Mouse (Mus musculus) WW6 (cell line): ENCODE measurements around the gene Slit3.

Experiments used
- DNase-seq: peaks from one replicate; pipeline ENCODE4 v3.0.0-alpha.2; 2013; ENCODE audit warnings: low read depth, low spot score

Gene Slit3

DNA sequence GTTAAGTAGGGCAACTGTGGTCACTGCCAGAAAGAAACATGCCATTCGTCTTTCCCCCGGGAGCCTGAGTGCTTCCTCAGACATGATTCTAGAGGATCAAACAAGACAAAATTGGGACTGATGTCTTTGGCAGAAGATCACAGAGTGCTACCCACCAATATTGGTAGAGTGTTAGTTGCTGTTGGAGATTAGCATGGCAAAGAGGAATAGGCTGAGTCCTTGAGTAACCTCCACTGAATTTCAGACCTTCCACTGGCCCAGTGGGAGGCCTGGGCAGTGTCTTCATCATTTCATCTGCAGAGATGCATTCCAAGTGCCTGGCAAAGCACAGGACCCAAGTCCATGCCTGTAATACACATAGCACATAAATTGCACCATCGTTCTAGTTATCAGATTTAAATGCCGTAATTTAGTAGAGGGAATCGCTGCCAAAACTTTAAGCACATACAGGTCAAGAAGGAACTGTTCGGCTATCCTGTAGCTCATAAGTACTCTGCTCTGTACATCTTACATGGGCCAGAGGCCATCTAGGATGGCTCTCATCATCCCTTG is 77.6 kb downstream of the Slit3 start:
- DNase-seq: no peak

DNA sequence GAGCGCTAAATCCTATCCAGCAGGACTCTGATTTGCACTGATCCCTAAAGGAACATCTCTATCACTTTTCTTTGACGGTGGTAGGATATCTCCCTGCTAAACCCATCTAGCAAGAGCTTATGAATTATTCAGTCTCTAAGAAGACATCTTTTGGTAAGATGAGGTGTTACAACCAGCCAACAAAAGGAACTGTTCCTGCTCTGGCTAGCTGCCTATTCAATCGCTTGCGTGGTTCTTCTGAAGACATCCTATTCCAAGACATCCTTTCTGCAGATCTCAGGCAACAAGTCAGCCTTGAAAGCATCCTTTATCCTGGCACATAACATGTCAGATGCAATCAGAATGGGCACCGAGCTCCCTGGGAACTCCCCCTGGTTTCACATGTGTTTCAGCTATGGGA is 81.3 kb downstream of the Slit3 start:
- no peak for DNase-seq

- DNase-seq: no peak
These were observed 82.6 kb downstream of the Slit3 start for GRCm38 (mm10) chr11:35203673-35204072.

GRCm38 (mm10) chr11:35204084-35204483 is 83.1 kb downstream of the Slit3 start:
- no peak for DNase-seq

GRCm38 (mm10) chr11:35210728-35211682 is 90.0 kb downstream of the Slit3 start:
- DNase-seq: no peak

GRCm38 (mm10) chr11:35224025-35224424 is 103.0 kb downstream of the Slit3 start:
- no peak for DNase-seq

DNA sequence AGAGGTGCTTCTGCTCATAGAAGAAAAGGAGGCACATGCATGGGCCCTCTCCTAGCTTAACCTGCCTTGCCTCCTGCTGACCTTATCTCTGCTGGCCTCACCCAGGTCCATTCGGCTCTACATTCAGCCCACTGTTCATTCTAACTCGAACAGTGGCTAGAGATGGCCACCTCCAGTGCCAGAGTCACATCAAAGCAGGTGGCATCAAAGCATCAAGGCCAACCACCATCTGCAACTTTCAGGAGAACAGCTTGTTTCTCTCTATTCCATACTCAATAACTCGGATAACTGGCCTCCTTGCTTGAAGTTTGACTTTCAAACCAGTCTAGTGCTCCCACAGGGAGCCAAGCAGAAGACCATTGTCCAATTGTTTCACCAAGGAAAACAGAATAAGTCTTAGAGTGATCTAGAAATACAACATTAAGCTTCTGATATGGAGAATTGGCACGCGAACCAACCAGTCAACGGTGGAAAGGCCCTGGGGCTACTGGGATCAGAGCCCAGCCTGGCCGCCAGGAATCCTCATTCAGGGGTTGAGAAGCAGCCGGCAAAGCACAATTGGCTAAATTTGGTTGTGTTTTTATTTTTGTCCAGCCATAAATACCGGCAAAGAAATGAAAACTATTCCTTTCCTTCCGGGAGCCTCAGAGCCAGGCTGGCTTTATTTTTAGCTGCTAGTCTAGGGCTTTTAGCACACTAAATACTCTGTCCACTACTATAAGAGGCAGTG is 110.5 kb downstream of the Slit3 start:
- no peak for DNase-seq

- no peak for DNase-seq
These were observed 111.3 kb downstream of the Slit3 start for GRCm38 (mm10) chr11:35232321-35232720.

- no peak for DNase-seq
These were observed 120.4 kb downstream of the Slit3 start for GRCm38 (mm10) chr11:35241379-35241778.

- DNase-seq: no peak
These were observed 122.6 kb downstream of the Slit3 start for GRCm38 (mm10) chr11:35243597-35243996.

DNA sequence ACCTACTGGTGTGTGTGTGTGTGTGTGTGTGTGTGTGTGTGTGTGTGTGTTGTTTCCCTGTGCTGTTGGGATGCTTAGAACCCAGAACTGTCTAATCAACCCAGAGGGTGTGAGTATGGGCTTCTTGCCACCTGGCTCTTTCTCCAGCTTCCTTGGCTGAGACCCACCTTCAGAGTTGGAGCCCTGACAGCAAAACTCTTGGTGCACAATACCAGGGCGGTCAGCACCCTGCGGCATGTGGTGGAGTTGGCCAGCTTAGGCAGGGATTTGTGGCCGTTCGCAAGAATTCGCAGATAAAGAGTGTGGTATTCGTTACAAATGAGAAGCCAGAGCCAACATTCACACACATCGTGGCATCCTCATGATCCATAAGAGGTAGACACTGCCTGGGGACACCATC is 123.5 kb downstream of the Slit3 start:
- no peak for DNase-seq

GRCm38 (mm10) chr11:35246623-35247022 is 125.6 kb downstream of the Slit3 start:
- no peak for DNase-seq

DNA sequence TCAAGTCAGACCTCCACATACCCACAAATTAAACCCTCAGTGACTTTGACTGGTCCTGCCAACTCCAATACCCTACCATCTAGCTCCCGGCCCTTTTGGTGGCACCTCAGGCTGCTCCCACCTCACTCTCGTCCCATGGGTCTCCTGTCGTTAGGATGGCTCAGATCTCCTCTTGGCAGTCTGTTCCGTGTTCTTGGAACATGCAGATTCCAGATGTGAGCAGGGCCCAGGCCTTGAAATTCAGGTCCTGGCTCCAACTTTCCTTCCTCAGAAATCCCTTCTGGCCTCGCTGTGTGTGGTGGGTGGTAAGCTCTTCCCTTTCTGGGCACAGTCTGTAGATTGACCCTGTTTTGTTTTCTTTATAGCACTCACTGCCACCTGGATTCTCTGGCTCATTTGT is 127.1 kb downstream of the Slit3 start:
- no peak for DNase-seq

- DNase-seq: no peak
These were observed 129.9 kb downstream of the Slit3 start for GRCm38 (mm10) chr11:35250871-35251418.

DNA sequence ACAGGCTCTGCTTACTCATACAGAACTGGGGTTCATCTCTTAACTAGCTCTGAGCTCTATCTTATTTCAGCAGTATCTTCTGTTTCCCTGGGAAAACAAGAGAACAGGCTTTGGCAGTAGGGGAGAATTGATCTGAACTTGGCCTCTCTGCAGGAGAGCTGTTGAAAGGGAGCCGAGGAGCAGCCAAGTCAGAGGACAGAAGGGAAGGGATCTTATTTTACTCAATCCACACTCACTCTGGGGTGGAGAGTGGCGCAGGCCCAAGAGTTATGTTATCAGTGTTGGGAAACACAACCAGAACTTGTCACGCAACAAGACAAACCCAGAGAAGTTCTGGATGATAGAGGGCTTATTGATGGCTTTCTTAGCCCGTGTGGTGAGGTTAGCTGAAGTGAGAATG is 130.9 kb downstream of the Slit3 start:
- DNase-seq: no peak

GRCm38 (mm10) chr11:35257351-35257750 is 136.3 kb downstream of the Slit3 start:
- DNase-seq: no peak

GRCm38 (mm10) chr11:35261562-35262087 is 140.6 kb downstream of the Slit3 start:
- no peak for DNase-seq

- no peak for DNase-seq
These were observed 141.4 kb downstream of the Slit3 start for GRCm38 (mm10) chr11:35262289-35262941.

DNA sequence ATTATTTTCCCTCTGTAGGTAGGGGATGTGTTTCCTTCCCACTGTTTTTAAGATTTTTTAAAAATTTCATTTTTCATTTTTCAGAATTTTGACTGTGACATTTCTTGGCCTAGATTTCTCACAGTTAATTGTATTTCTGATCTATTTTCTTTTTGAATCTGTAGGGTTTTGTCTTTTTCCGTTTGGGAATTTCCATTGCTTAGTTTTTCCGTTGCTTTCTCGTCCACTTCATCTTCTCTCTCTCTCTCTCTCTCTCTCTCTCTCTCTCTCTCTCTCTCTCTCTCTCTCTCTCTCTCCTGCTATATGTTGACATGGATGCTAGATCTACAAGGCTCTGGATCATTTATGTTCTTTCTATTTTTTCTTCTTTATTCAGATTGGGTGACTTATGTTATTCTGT is 143.7 kb downstream of the Slit3 start:
- no peak for DNase-seq

- DNase-seq: no peak
These were observed 149.4 kb downstream of the Slit3 start for GRCm38 (mm10) chr11:35270396-35270795.

DNA sequence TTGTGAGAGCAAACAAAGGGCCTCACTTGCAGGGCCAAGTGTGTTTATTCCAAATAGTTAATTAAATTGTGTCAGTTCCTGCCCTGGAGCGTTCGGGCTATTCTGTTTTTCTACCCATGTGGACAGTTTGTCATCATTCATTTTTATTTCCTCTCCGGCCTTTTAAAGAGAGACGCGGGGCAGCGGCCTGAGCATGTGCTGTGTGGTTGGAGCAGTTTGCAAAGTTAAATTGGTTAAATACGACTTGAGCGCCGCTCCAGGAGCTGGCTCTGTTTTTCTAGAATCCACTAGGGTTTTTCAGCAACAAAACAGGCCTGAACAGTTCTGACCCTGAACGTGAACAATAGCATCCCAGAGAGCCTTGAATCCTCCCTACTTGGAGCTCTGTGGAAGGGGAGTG is 152.4 kb downstream of the Slit3 start:
- no peak for DNase-seq
